Mouse (Mus musculus) lung, postnatal 25 days (tissue): ENCODE data around the gene Stk39.

Experiments
- DNase-seq: peaks from one replicate; pipeline ENCODE4 v3.0.0; 2022; ENCODE audit warnings: low spot score

Gene Stk39

DNA sequence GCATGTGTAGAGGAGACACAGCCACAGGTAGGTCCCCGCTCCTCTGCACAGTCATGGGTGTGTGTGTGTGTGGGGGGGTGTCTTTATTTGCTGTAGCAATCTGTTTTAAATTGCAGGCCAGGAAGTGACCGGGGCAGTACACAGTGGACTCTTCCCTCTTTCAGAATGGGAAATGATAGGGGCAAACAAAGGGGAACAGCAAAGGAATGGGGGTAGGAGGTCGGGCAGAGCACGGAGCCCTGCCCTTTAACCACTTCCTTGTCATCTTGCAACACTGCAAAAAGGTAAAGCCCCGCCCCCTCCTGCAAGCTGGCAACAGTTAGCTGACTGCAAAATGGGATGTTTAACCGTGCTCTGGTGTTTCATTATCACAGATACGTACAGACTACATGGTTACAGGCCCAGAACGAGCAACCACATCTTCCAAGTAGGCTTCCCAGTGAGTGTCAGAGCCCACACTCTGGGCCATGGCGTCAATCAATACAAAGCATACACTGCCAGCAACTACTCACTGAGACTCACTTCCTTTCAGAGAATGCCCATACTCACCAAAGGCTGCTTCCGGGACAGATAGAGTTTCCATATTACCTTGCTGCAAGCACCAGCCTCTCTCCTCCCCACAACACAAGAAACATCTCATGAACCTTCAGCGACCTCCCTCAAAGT lies 89.5 kb downstream of the Stk39 start:
- peak; percentile 28 for DNase-seq

DNA sequence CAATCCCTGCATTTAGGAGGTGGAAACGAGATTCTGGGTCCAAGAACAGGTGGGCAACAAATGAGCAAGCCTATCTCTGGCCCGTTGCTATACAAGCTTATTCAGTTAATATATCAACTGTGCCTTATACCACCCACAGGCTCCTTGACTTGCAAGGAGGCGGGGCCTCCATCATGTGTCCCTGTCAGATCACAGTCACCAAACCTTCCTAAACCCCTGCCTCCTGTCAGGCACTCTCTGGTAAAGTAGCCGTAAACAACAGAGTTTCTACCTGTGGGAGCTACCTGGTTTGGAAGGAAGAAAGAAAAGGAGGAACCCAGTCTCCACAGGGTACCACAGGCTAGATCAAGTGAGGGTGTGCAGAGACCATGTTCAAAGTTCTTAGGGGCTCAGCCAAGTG lies 90.2 kb downstream of the Stk39 start:
- no peak for DNase-seq

DNA sequence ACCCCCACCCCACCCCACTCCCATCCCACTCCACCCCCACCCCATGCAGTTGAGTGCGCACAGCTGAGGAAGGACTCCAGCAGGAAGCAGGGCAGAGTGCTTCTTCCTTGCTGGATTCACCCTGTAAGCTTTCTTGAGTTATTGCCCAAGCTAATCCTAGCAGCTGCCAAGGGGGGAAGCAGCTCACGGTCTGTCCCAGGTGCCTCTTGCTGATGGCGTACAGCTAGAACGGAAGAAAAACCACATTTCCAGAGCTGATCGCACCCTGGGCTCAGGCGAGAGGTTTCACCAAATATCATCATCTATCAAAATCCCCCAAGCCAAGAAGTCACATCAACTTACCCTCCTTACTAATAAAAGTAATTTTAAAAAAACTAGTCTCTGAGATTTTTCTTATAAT lies 90.9 kb downstream of the Stk39 start:
- no peak for DNase-seq

DNA sequence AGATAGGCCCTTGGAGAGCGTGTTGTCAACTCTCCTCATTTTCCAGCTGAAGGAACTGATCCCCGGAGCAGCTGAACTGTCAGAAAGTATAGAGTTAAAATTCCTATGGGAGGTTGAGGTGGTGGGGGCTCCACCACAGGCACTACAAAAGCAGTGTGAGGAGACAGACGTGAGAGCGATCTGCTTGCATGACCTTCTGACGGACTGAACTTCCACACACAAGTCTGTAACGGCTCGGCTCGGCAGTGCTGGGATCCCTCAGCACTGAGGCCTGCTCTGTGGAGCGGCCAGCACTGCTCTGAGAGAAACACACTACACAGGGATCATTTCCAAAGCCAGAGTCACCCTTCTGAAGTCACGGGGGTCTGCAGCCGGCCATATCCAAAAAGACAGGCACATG lies 92.4 kb downstream of the Stk39 start:
- DNase-seq: no peak

DNA sequence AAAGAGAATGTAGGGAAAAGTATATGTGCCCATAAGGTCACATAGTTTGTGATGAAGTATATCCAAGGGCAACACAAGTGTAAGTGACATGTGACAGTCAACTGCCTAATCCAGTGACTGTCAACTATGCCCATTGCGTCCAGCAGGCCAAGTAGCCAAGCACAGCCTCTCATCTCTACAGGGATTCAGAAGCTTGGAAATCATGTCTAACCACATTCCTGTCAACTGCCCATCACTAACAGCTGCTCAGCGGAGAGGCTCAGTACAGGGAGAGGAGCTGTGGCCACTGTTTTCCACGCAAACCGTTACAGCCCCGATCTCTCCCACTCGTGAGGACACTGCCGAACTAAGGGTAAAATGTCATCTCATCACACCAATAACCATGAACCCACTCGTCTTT lies 93.7 kb downstream of the Stk39 start:
- DNase-seq: no peak

DNA sequence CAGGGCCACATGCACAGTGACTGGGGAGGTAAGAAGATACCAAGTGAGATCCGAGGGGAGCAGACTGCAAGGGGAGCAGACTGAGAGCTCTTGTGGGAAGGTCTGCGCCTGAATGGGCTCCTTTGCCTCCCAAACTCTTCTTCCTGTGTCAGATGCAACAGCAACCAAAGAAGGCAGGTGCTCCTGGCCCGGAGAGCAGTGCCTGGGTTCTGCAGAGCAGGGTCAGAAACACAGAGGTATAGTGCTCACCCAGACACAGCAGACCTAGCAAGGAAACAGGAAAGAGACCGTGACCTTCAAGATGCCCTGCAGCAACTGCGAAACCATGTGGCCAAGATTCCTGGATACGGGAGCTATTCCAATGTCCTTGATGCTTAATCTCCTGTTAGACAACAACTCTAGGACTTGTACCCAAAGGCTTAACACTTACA lies 94.8 kb downstream of the Stk39 start:
- no peak for DNase-seq

DNA sequence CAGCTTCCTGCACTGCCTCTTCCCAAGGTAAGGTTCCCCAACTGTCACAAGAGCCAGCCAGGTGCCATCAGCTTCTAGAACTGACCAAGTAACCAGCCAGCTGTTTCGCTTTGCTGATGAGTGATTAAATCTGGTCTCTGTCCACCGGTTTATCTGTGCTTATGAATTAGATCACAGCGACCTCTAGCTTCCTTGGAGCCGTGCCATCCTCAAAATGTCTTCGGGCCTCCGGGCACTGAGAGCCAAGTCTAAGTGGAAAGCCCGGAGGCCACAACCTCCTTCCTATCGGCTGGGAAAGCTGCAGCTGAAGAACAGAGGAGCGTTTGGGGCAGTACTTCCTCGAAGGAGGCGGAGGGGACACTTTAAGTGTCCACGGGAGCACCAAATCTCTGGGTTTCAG lies 95.4 kb downstream of the Stk39 start:
- DNase-seq: peak; percentile 14

DNA sequence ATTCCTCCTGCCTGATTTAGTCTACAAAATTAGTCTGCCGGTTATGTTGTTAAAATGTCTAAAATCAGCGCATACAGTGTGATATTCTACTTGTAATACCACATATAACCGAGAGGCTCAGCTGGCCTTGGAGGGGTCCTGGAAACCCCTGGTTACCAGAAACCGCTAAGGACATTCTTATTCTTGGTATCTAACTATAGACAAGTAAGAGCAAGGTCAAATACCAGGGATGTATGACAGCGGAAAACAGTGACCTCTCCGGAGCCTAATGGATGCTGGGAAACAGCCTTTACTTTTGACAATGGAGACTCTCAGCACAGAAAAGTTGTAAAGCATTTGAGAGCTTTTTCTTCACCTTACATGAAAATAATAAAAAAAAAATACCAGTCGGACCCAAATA lies 97.9 kb downstream of the Stk39 start:
- DNase-seq: no peak

DNA sequence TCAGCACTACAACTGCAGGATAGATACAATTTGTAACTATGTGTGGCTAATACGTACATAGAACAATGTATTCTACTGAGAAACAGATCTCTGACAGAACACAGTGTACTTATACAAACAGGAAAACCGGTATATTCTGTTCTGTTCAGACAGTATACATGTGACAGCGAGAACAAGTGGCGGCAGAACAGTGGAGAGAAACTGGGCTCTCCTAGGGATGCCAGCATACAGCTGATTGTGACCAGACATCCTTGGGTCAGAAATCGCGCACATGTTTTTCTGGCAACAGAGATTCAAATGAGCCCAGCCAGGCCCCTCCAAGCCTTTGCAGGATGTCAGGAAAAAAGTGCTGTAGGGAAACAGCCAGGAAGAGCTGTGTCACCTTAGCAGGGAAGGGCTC lies 100.2 kb downstream of the Stk39 start:
- DNase-seq: no peak

DNA sequence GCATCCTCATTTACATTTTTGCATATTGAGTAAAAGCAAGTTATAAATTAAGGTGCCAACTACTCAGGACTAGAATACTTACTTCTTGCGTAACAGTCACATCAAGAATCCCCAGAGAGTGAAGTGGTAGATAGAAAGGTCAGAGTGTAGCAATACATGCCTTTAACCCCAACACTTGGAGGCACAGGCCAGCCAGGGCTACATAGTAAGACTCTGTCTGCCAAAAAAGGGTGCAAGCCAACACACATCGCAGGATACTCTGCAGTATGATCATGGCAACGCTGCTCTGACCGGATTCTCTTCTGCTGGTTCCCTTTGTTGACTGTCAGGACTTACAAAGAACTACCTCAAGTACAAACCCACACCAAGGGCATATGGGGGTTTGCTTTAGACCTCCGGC lies 101.7 kb downstream of the Stk39 start:
- no peak for DNase-seq

DNA sequence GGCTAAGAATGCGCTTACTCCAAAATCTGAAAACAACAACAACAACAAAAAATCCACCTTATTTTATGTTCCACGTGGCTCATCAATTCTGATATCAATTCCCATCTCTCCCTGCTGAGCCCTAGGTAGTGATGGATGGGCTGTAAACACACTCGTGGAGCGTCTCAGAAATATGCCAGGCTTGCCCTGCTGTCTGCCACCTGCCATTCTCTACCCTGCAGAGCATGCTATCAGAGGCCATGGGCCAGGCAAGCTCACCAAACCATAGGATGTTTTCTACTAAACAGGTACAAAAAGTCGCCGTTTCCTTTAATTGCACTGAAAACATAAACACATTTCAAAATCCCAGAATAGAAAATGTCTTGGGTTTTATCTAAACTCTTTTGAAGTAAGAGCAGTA lies 103.0 kb downstream of the Stk39 start:
- no peak for DNase-seq

DNA sequence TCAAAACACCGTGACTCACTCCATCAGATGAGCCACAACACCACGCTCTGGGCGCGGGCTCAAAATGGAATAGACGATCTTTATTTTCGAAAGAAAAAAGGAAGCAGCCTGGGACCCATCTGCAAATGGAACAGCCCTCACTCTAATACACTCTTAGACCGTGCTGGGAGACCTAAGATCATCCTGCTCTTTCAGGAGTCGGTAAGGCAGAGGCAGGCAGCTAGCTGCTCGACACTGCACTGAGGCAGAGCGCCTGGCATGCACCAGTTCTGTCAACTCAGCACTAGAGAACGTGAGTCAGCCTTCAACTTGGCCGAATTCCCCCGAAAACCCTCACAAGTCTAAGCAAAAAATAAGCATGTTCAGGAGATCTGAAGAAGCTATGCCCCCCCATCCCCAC lies 104.1 kb downstream of the Stk39 start:
- no peak for DNase-seq

DNA sequence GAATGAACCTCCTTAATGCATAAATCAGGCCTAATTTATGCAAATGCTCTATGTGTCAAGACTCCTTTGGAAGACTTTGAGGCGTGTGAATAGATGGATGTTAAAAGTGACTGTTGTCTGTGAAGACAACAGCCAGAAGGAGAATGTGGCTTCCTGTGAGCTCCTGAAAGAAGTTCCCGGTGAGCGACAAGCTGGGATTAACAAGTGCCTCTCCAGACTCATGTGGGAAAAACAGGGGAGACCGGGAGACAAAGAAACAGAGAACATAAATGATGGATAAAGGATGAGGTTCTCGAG lies 105.2 kb downstream of the Stk39 start:
- no peak for DNase-seq

DNA sequence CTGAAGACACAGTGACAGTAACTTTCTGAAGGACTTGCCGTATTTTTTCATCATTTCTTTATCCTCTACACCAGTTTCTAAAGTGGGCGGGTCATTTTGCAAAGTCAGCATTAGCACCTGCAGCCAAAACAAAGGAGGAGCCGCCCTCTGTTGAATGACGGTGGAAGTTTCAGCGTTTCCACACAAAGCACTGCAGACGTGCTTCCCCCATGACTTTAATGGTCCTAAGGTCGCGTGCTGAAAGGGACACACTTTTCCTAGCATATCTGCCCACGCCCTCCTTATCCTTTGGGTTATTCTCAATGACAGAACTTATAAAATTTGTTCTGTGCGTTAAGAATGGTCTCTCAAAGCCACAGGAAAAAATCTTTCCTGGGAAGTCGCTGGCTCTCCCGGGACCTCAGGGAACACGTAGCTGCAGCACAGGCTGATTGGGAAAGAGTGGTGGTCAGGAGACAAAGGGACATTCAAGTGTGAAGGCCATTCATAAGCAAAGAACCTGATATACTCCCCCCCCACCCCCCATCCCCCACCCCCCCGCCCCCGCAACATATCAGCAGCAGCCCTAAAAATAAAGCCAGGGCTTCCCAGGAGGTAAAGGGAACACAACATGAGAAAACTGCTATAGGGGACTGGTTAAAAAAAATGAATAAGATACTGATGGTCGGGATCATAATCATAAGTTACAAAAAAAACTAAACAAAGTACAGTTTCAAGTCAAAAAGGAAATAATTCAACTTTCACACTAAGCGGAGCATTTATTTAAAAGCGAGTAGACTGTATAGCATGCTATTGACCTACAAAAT lies 105.8 kb downstream of the Stk39 start:
- DNase-seq: no peak

DNA sequence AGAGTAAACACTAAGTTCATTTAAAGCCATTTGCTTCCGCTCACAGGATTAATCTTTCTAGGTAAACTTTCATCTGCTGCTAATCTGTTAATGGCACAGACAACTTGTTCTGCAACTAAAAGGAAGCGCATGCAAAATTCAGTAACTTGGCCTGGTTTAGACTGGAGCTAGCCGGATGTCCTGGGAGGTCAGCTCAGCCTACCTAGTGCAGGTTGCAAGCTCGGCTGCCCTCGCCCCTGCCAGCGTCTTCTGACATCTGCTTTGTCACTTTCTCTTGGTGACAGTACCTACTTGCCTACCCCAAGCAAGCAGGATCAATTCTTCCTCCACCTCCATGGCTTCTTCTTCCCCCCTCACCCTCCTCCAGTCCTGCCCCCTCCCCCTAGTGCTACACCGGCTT lies 106.6 kb downstream of the Stk39 start:
- DNase-seq: no peak

DNA sequence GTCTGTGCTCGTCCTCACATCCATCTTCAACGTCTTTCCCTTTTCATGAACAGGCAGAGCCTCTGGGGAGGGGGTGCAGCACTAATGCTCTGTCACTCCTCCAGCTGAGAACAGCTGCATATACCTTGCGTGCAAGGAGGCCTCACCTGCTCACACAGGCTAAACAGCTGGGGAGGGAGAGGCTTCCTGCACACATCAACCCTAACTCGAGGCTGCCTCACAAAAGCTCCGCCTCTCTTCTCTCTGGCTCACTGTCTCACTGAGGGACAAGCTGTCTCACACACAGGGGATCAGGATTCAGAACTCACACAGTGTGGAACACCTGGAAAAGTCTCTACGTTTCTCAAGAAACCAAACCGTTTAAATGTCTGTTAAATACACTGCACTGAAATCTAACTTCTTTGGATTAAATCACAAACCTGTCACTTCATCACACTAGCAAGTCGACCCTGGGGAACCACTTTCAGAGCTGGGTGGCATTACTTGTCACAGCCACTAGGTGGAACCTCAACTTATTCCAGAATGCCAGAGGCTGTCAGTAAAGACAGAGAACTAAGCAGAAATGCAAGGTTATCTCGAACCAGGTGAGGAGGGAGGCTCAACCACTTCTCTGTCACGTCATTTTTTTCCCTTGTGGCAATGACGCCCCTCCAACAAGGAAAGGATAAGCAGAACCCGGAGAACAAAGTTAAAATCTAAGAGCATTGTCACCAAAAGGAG lies 107.7 kb downstream of the Stk39 start:
- peak; percentile 30 for DNase-seq

DNA sequence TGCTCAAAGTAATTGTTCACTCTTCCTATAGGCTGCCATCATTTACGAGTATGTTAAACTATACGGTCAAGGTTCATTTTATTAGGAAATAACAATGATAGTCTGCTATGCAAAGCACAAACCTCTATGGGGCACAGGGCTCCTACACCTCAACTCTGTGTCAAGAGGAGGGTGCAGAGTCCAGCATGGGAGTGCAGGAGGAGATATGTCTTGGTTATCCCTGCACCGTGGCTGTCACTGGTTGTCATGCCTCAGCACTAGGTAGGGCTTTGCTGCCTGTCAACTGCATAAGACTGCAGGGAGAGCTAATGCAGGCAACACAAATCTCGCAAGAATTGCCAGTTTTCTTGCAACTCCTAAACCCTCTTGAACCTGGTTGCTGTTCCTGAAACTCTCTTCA lies 108.9 kb downstream of the Stk39 start:
- no peak for DNase-seq

DNA sequence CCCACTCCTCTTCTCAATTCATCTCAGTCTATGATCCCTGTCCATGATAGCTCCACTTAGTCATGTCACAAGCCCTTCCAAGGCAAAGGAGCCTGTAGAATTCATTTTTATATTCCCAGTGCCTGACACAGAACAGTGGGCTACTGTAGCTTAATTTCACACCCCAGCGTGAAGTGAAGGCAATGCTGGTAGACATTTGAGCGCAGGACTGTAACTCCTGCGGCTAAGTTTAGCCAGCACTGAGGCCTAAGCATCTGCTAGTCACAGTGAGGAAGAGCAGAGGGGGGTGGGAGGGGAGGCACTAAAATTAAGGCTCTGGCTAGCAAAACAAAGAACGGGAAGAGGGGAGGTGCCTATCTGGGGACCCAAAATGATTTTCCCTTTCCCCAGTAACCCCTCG lies 110.4 kb downstream of the Stk39 start:
- no peak for DNase-seq

DNA sequence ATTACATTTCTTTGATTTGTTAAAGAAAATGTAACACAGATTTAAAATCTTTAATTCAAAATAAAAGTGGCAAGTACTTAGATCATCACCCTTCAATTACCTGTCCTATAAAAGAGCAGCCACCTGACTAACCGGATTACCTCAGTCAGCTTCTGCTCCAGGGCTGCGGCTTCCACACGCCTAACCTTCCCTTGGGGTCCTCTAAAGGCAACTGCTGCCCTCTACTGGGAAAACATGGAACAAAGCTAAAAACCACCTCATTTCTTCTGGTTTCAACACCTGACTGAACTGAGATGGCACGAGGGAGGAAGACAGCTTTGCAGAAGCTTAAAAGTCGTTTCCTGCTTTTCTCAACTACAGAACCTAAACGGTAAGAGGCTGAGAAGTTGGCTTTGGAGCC lies 121.4 kb downstream of the Stk39 start:
- DNase-seq: peak; percentile 64

DNA sequence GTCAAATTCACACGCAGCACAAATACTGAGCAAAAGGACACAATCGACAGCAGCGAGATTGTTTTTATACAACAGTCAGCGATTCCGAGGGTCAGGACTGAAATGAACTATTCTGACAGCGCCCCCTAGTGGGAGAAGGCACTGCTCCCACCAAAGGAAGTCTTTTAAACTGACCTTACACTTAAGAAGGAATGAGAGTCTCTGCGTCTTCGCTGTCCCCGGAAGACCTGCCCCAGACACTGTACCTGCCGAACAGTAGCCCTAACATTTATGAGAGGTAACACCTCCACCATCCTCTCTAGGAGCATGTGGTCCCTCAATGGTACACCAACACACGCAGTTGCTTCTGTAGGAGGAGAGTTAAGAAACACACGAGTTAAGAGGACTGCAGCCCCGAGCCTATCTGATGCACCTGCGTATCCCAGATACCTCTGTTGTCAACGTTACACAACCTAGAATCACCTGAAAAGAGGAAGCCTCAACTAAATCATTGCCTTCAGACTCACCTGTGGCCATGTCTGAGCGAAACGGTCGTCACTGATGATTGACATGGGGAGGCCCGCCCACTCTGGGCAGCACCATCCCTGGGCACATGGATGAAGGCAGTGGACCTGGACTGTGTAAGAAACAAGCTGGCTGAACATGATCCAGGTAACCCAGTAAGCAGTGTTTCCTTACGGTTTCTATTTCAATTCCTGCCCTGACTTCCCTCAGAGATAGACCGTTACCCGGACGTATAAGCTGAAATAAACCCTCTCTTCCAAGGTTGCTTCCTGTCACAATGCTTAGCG lies 122.3 kb downstream of the Stk39 start:
- DNase-seq: peak; percentile 73

DNA sequence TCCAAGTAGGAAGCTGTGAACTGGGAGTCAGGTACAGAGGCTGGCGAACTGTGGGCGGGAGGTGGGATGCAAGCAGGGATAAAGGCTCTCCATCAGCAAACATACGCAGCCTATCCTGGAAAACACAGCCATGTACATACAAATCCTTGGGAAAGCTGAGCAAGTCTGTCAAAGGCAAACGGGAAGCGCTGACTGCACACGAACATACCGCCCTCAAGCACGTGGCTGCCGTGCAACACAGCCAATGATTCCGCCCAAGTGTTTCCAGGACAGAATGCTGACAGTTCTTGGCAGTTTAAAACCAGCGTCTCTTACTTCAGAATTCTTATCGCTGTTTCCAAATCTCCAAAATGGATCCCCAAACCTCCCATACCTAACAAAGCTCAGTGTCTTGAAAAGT lies 123.1 kb downstream of the Stk39 start:
- DNase-seq: no peak

DNA sequence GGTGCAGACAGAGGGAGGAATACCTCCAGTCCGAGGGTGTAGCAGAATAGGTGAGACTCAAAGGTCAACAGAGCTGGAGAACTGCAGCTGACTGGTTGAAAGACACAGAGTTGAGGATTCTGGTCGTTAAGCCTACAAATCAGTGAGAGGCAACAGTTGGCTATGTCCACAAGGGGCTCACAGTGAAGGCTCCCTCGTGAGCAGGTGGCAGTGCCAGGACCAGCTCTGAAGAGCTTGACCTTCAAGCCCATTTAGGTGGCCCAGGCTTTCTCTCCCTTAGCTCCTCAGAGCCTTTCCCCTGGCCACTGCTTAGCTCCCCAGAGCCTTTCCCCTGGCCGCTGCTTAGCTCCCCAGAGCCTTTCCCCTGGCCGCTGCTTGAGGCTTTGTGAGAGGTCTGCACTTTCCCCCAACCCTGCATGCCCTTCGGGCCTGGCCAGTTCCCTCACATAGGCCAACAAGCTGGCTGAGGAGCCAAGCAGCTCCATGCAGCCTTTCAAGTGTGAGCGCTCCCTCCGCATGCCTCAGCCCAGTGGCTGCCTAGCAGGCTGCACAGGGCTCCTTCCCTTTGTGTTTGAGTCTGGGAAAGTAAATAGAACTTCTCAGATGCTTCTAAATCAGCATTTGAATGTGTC lies 125.3 kb downstream of the Stk39 start:
- DNase-seq: no peak
